Mouse (Mus musculus): ENCODE data around the gene Fth1.

DNA sequence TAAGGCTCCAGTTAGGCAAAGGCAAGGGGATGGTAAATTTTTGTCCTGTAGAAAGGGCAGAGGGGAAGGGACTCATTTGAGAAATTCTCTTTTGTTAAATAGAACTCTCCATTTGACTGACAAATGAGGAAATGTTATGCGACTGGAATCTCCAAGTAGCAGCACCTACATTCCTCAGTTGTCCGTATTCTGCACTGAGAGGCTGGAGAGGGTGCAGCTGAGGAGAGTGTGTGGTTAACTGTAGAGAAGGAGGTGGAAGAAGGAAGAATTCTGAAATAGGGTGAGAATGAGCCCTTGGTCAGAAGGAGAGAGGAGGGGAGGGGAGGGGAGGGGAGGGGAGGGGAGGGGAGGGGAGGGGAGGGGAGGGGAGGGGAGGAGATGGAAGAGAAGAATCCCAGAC lies 46.5 kb upstream of the Fth1 start:
- TF ChIP-seq CTCF (IDR thresholded peaks at IDR 0.05; ENCODE audit: borderline replicate concordance, control insufficient read depth, extremely low read depth, insufficient read depth, low read length, poor library complexity), result no peak
- TF ChIP-seq POLR2A (IDR thresholded peaks at IDR 0.05; ENCODE audit: control insufficient read depth, extremely low read depth, insufficient read depth, low read length, poor library complexity), result no peak

Data from thymus, adult 2 months (tissue).